Mouse (Mus musculus): ENCODE results near the gene Lclat1. TPM values are rescaled to one million over a fixed set of nuclear protein-coding genes. Genes with fewer than 3 reads are reported as not detected.
"Not testable (repeated sequence)": the region's sequence is repeated elsewhere in the genome, so short reads cannot be mapped to it uniquely, and the experiment has no call there.

Lclat1 gene
- polyA plus RNA-seq, 1 experiment = 12.4 TPM

DNA sequence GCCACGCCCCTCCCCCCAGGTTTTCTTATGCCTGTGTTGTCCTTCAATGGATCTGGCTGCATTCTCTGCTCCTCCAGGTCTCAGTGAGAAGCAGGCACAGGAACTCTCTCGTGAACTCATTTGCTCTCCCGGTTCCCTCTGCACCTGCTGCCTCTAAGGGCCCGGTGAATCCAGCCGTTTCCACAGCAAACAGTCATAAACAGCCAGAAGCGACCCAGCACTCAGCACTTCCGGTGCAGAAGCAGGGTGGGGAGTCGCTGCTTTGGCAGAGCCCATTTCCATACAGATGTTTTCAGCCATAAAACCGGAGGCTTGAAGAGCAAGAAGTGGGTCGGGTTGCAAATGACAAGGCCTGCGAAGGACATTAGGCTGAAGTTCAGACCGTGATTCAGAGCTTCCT is 150.8 kb downstream of the Lclat1 start:
- WGBS = 58% methylated on average over 12 of the region's 12 CpGs
- TF ChIP-seq POLR2A (IDR thresholded peaks at IDR 0.05; ENCODE audit: borderline replicate concordance, insufficient read depth, low read length) (no peak), CTCF (IDR thresholded peaks at IDR 0.05; ENCODE audit: borderline replicate concordance, insufficient read depth, low read depth, low read length) (no peak)
- Histone ChIP-seq H3K27me3 (ENCODE audit: control insufficient read depth, insufficient read depth, low read length) (no peaks in the 10 kb centered on the region), H3K4me1 (ENCODE audit: control insufficient read depth, insufficient read depth, low read length) (no peaks in the 10 kb centered on the region), H3K4me3 (replicated peaks; ENCODE audit: insufficient read depth, low read depth, low read length) (no peak overlapping the region), H3K27ac (ENCODE audit: insufficient read depth, low read length) (no peak overlapping the region)
- DNase-seq = no peak

GRCm38 (mm10) chr17:73259258-73259657 is 151.5 kb downstream of the Lclat1 start:
- H3K4me1 ChIP-seq (ENCODE audit: control insufficient read depth, insufficient read depth, low read length); DNase-seq; H3K4me3 ChIP-seq (replicated peaks; ENCODE audit: insufficient read depth, low read depth, low read length); H3K27ac ChIP-seq (ENCODE audit: insufficient read depth, low read length); H3K27me3 ChIP-seq (ENCODE audit: control insufficient read depth, insufficient read depth, low read length): not testable (repeated sequence)
- 97% methylated on average over 5 of the region's 5 CpGs for WGBS

DNA sequence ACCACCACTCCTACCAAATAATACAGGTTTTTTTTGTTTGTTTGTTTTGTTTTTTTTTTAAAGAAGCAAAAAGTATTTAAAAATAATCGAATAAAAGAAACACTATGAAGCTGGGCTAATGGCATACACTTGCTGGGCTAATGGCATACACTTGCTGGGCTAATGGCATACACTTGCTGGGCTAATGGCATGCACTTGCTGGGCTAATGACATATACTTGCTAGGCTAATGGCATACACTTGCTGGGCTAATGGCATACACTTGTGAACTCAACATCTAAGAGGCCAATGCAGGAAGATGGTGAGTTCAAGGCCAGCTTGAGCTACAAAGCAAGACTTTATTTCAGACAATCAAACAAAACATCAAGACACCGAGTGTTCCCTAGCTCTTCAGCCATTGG is 154.8 kb downstream of the Lclat1 start:
- H3K27ac ChIP-seq (ENCODE audit: insufficient read depth, low read length) = no peak overlapping the region
- no peaks in the 10 kb centered on the region for H3K4me1 ChIP-seq (ENCODE audit: control insufficient read depth, insufficient read depth, low read length)
- no peak overlapping the region for H3K4me3 ChIP-seq (replicated peaks; ENCODE audit: insufficient read depth, low read depth, low read length)
- no peak for DNase-seq
- TF ChIP-seq POLR2A (IDR thresholded peaks at IDR 0.05; ENCODE audit: borderline replicate concordance, insufficient read depth, low read length) (no peak), CTCF (IDR thresholded peaks at IDR 0.05; ENCODE audit: borderline replicate concordance, insufficient read depth, low read depth, low read length) (no peak)
- no peaks in the 10 kb centered on the region for H3K27me3 ChIP-seq (ENCODE audit: control insufficient read depth, insufficient read depth, low read length)
- WGBS = 86% methylated on average over 2 of the region's 2 CpGs

- TF ChIP-seq POLR2A (IDR thresholded peaks at IDR 0.05; ENCODE audit: borderline replicate concordance, insufficient read depth, low read length) (no peak), CTCF (IDR thresholded peaks at IDR 0.05; ENCODE audit: borderline replicate concordance, insufficient read depth, low read depth, low read length) (no peak)
- WGBS = 66% methylated on average over 8 of the region's 8 CpGs
- no peak for DNase-seq
- Histone ChIP-seq H3K4me1 (ENCODE audit: control insufficient read depth, insufficient read depth, low read length) (no peaks in the 10 kb centered on the region), H3K27me3 (ENCODE audit: control insufficient read depth, insufficient read depth, low read length) (no peaks in the 10 kb centered on the region), H3K27ac (ENCODE audit: insufficient read depth, low read length) (no peak overlapping the region), H3K4me3 (replicated peaks; ENCODE audit: insufficient read depth, low read depth, low read length) (no peak overlapping the region)
Observed at GRCm38 (mm10) chr17:73263077-73263501, 155.3 kb downstream of the Lclat1 start.

- Histone ChIP-seq H3K4me1 (ENCODE audit: control insufficient read depth, insufficient read depth, low read length) (peaks cover 10% of the 10 kb centered on the region), H3K27ac (ENCODE audit: insufficient read depth, low read length) (no peak overlapping the region), H3K27me3 (ENCODE audit: control insufficient read depth, insufficient read depth, low read length) (no peaks in the 10 kb centered on the region), H3K4me3 (replicated peaks; ENCODE audit: insufficient read depth, low read depth, low read length) (no peak overlapping the region)
- 28% methylated on average over 15 of the region's 15 CpGs for WGBS
- peak; percentile 19 to 28 for DNase-seq
- TF ChIP-seq POLR2A (IDR thresholded peaks at IDR 0.05; ENCODE audit: borderline replicate concordance, insufficient read depth, low read length) = no peak
- TF ChIP-seq CTCF (IDR thresholded peaks at IDR 0.05; ENCODE audit: borderline replicate concordance, insufficient read depth, low read depth, low read length) = no peak
Observed at GRCm38 (mm10) chr17:73270871-73271796, 163.3 kb downstream of the Lclat1 start.

- DNase-seq = no peak
- H3K4me3 ChIP-seq (replicated peaks; ENCODE audit: insufficient read depth, low read depth, low read length) = no peak overlapping the region
- peaks cover 10% of the 10 kb centered on the region for H3K4me1 ChIP-seq (ENCODE audit: control insufficient read depth, insufficient read depth, low read length)
- TF ChIP-seq CTCF (IDR thresholded peaks at IDR 0.05; ENCODE audit: borderline replicate concordance, insufficient read depth, low read depth, low read length) (no peak), POLR2A (IDR thresholded peaks at IDR 0.05; ENCODE audit: borderline replicate concordance, insufficient read depth, low read length) (no peak)
- H3K27ac ChIP-seq (ENCODE audit: insufficient read depth, low read length) = no peak overlapping the region
- H3K27me3 ChIP-seq (ENCODE audit: control insufficient read depth, insufficient read depth, low read length) = no peaks in the 10 kb centered on the region
- WGBS = 85% methylated on average over 7 of the region's 7 CpGs
Observed at GRCm38 (mm10) chr17:73271797-73272600, 164.2 kb downstream of the Lclat1 start.

DNA sequence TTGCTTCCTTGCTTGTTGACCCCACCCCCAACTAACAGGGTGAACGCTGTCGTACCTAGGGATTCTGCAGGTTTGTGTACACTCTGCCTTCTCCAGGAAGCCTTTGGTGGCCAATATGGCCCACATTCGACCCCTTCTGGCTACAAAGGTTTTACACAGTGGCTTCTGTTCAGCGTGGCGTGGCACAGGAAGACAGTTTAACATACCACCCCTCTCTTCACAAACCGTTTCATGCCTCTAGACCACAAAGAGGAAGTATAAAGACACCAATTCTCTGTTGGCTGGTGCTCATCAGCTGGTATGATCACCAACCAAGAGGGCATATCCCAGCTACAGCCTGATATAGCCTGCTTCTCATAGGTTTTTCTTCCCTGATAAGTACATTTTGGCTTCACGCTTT is 166.0 kb downstream of the Lclat1 start:
- WGBS = 89% methylated on average over 7 of the region's 7 CpGs
- Histone ChIP-seq H3K4me3 (replicated peaks; ENCODE audit: insufficient read depth, low read depth, low read length) (no peak overlapping the region), H3K4me1 (ENCODE audit: control insufficient read depth, insufficient read depth, low read length) (peaks cover 10% of the 10 kb centered on the region), H3K27me3 (ENCODE audit: control insufficient read depth, insufficient read depth, low read length) (no peaks in the 10 kb centered on the region), H3K27ac (ENCODE audit: insufficient read depth, low read length) (no peak overlapping the region)
- TF ChIP-seq CTCF (IDR thresholded peaks at IDR 0.05; ENCODE audit: borderline replicate concordance, insufficient read depth, low read depth, low read length) = no peak
- no peak for TF ChIP-seq POLR2A (IDR thresholded peaks at IDR 0.05; ENCODE audit: borderline replicate concordance, insufficient read depth, low read length)
- DNase-seq = no peak

All from cerebellum, adult 2 months (tissue).